Mouse (Mus musculus): ENCODE results near the gene Angptl2. TPM values are rescaled to one million over a fixed set of nuclear protein-coding genes. Genes with fewer than 3 reads are reported as not detected.

The Angptl2 gene
- polyA plus RNA-seq (2014; fragmentation: Illumina TruSeq; extraction: RNeasy Lipid Tissue Mini Kit (QIAGEN cat#74804); ENCODE audit: low read depth, low replicate concordance): 41.3 TPM

GRCm38 (mm10) chr2:33215700-33216509, at the start of gene Angptl2:
TSS of gene Angptl2 (plus strand) at chr2:33216069.

Other genes with a start within 250 kb of the Angptl2 start
- gene Slc2a8, start 234.0 kb upstream of the Angptl2 start, polyA plus RNA-seq (2014; fragmentation: Illumina TruSeq; extraction: RNeasy Lipid Tissue Mini Kit (QIAGEN cat#74804); ENCODE audit: low read depth, low replicate concordance): 21.9 TPM
- gene Garnl3, start 84.4 kb upstream of the Angptl2 start, polyA plus RNA-seq (2014; fragmentation: Illumina TruSeq; extraction: RNeasy Lipid Tissue Mini Kit (QIAGEN cat#74804); ENCODE audit: low read depth, low replicate concordance): 8.5 TPM
- 10.1 TPM for gene Ralgps1, start 155.4 kb downstream of the Angptl2 start, polyA plus RNA-seq (2014; fragmentation: Illumina TruSeq; extraction: RNeasy Lipid Tissue Mini Kit (QIAGEN cat#74804); ENCODE audit: low read depth, low replicate concordance)
- gene Zbtb34, start 215.3 kb downstream of the Angptl2 start, polyA plus RNA-seq (2014; fragmentation: Illumina TruSeq; extraction: RNeasy Lipid Tissue Mini Kit (QIAGEN cat#74804); ENCODE audit: low read depth, low replicate concordance): 5.6 TPM

Measured in adipose tissue, adult 10 weeks (tissue).